Mouse (Mus musculus) bone marrow, adult 2 months (tissue): Measurements from ENCODE around the gene Sap25. TPM values are rescaled to one million over a fixed set of nuclear protein-coding genes. Genes with fewer than 3 reads are reported as not detected.

Experiments used
- H3K27ac ChIP-seq: fragments of 200-500 bp; 2 replicates; pipeline ENCODE4 v1.5.1; 2012; ENCODE audit warnings: low read depth, mild to moderate bottlenecking, control low read depth, inconsistent platforms, low read length; ENCODE audit not compliant: control insufficient read depth, poor library complexity, insufficient read depth
- H3K4me1 ChIP-seq: fragments of 200-500 bp; 2 replicates; pipeline ENCODE4 v1.6.1; 2011; ENCODE audit warnings: low read length; ENCODE audit not compliant: control insufficient read depth, insufficient read depth
- H3K4me3 ChIP-seq: fragments of 200-500 bp; replicated peaks from 2 replicates; pipeline ENCODE3; 2011; ENCODE audit warnings: mild to moderate bottlenecking, low read depth, low read length, control low read depth; ENCODE audit not compliant: control insufficient read depth
- CTCF ChIP-seq: fragments of 200-500 bp; IDR thresholded peaks from 2 replicates; pipeline ENCODE4 v1.5.1; 2011; ENCODE audit warnings: low read length, control low read depth; ENCODE audit not compliant: control insufficient read depth, insufficient read depth
- POLR2A ChIP-seq: fragments of 200-500 bp; IDR thresholded peaks from 2 replicates; pipeline ENCODE4 v1.6.1; 2011; ENCODE audit warnings: low read depth, mild to moderate bottlenecking, control low read depth, low read length, borderline replicate concordance; ENCODE audit not compliant: control insufficient read depth
- WGBS: fragments of 180-500 bp; shearing (Covaris S2); methylation state at CpG from one replicate; pipeline ENCODE4 v1.1.7; 2018; 5-methylcytosine and 5-hydroxymethylcytosine counted together
- polyA plus RNA-seq: library from polyadenylated mRNA; stranded (reverse); fragments of >200 nt; gene quantifications from 2 replicates; pipeline ENCODE4 v1.2.4, GENCODE M21; 2011; ENCODE audit warnings: low replicate concordance; ENCODE audit not compliant: missing spikeins, insufficient read depth, insufficient read length

Gene Sap25
- polyA plus RNA-seq = 65.6 and 161 TPM in 2 replicates

DNA sequence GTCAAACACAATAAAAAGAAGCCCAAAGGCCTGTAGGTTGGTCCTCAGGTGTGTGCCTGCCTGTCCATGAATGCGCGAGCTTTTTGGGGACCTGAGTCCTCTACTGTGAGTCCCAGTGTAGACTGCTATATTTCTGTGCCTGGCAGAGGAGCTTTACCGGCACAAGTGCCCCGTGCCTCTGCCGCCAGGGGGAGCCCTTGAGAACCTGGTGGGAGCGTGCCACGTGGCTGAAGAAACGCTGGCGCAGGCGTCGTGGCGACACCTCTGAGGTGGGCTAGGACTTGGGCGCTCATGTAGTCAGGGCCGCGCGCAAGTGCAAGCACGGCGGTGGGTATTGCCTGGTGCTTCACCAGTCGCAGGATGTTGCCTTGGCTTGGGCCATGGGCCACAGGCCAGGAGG lies at the start of gene Sap25:
Gene Sap25 (plus strand): TSS at position 281 of the 400 bp plus-strand sequence.
- 81% methylated on average over 19 of the region's 19 CpGs for WGBS
- H3K27ac ChIP-seq = no peak within 1 kb of the TSS
- H3K4me1 ChIP-seq = no peaks in the 10 kb centered on the region
- TF ChIP-seq POLR2A (no peak), CTCF (peak; percentile 60)
- no peak within 1 kb of the TSS for H3K4me3 ChIP-seq

- Histone ChIP-seq H3K4me1 (peaks cover 6% of the 10 kb centered on the region), H3K27ac (no peak overlapping the region), H3K4me3 (no peak overlapping the region)
- 89% methylated on average over 7 of the region's 7 CpGs for WGBS
- TF ChIP-seq POLR2A (no peak), CTCF (no peak)
These were observed 45.2 kb upstream of the Sap25 start for GRCm38 (mm10) chr5:137595921-137596320.

- peaks cover 6% of the 10 kb centered on the region for H3K4me1 ChIP-seq
- H3K27ac ChIP-seq = peak overlapping the region; percentile 58
- H3K4me3 ChIP-seq = peak overlapping the region; percentile 56
- 29% methylated on average over 30 of the region's 30 CpGs for WGBS
- TF ChIP-seq POLR2A = no peak
- TF ChIP-seq CTCF = no peak
These were observed 44.4 kb upstream of the Sap25 start for GRCm38 (mm10) chr5:137596601-137597261.

DNA sequence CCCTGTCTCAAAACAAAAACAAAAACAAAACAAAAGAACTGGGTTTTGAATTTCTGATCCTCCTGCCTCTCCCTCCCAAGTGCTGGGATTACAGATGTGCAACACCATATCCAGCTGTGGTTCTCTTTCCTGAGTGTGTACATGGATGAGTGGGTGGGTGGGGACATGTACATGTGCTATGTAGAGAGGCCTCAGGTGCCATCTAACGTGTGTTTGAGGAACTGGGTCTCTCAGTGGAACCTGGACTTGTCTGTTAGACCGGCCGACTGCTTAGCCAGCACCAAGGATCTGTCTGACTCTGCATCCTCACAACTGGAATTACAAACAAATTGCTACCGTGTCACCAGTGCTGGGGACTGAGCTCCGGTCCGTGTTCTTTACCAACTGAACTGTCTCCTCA lies 43.5 kb upstream of the Sap25 start:
- Histone ChIP-seq H3K4me1 (peaks cover 9% of the 10 kb centered on the region), H3K27ac (no peak overlapping the region), H3K4me3 (no peak overlapping the region)
- WGBS = 58% methylated on average over 6 of the region's 6 CpGs
- no peak for TF ChIP-seq CTCF
- no peak for TF ChIP-seq POLR2A

DNA sequence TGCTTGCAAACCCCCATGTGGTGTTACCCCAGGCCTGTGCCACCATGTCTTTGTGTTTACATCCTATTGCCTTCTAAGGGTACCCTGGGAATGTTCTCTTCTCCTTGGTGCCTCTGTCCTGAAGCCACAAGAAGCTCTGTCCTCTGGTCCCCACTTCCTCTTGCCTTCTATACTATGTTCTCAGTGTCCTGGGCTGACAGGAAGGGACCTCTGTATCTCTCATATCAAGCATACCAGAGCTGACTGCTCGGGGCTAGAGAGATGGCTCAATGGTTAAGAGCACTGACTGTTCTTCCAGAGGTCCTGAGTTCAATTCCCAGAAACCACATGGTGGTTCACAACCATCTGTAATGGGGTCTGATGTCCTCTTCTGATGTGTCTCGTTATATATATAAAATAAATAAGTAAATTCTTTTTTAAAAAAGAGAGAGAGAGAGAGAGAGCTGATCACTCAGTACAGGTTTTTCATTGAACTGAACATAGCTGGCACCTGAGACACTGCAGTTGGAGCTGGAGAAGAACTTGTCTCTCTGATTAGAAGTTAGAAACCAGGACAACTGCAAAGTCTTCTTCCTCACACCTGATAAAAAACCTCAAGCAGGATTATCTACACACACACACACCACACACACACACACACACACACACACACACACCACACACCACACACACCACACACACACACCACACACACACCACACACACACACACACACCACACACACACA lies 42.9 kb upstream of the Sap25 start:
- 23% methylated on average over 2 of the region's 2 CpGs for WGBS
- peaks cover 10% of the 10 kb centered on the region for H3K4me1 ChIP-seq
- H3K27ac ChIP-seq = no peak overlapping the region; the same call in 1 of the 2 replicates

GRCm38 (mm10) chr5:137599600-137599999 lies 41.5 kb upstream of the Sap25 start:
- WGBS = 28% methylated on average over 9 of the region's 9 CpGs
- TF ChIP-seq POLR2A (no peak), CTCF (no peak)
- H3K27ac ChIP-seq = no peak overlapping the region
- H3K4me3 ChIP-seq = peak overlapping the region; percentile 95
- peaks cover 10% of the 10 kb centered on the region for H3K4me1 ChIP-seq

More for the DNA sequence above, 42.9 kb upstream of the Sap25 start:
- H3K4me3 ChIP-seq = no peak overlapping the region
- TF ChIP-seq POLR2A = no peak
- TF ChIP-seq CTCF = no peak

- no peak for TF ChIP-seq CTCF
- TF ChIP-seq POLR2A = no peak
- H3K4me3 ChIP-seq = peak overlapping the region; percentile 95
- peak overlapping the region; percentile 61 for H3K27ac ChIP-seq
- H3K4me1 ChIP-seq = peaks cover 10% of the 10 kb centered on the region
- 2% methylated on average over 19 of the region's 19 CpGs for WGBS
These were observed 40.9 kb upstream of the Sap25 start for GRCm38 (mm10) chr5:137600281-137600618.

GRCm38 (mm10) chr5:137600619-137601364 lies 40.3 kb upstream of the Sap25 start, which contains the start of gene Mospd3:
TSS of gene Mospd3 (minus strand) at chr5:137601058.
- TF ChIP-seq POLR2A (peak; percentile 72), CTCF (no peak)
- Histone ChIP-seq H3K27ac (peak within 1 kb of the TSS; percentile 97), H3K4me3 (peak within 1 kb of the TSS; percentile 95), H3K4me1 (peaks cover 10% of the 10 kb centered on the region)
- WGBS = under 1% methylated on average over 41 of the region's 41 CpGs
